Mouse (Mus musculus): ENCODE data around the gene Fcnb.

- no peak for TF ChIP-seq EP300 (IDR thresholded peaks at IDR 0.05; ENCODE audit: insufficient read depth, low read depth, low read length)
- no peak for TF ChIP-seq POLR2A (IDR thresholded peaks at IDR 0.05; ENCODE audit: insufficient read depth, low read depth, low read length)
- TF ChIP-seq CTCF (IDR thresholded peaks at IDR 0.05) = no peak
These were observed 19.5 kb downstream of the Fcnb start for GRCm38 (mm10) chr2:28065081-28065651.

All from heart, adult 2 months (tissue).